Mouse (Mus musculus): ENCODE data around the gene Gm9507. TPM values are rescaled to one million over a fixed set of nuclear protein-coding genes. Genes with fewer than 3 reads are reported as not detected.
"Not testable (repeated sequence)": the region's sequence is repeated elsewhere in the genome, so short reads cannot be mapped to it uniquely, and the experiment has no call there.

Gene Gm9507
- total RNA-seq (2021), result not detected

- intact Hi-C loops (cut with DNase I), result no loop called here
- DNase-seq (ENCODE audit: extremely low spot score in 1 of 2, low spot score in 2 of 2), result no peak
These were observed at the start of gene Gm9507 for GRCm38 (mm10) chr10:77811743-77812142. Gene Gm9507 (minus strand): TSS chr10:77811843.

GRCm38 (mm10) chr10:77852559-77852958, 40.9 kb upstream of the Gm9507 start, which contains the start of gene Gm10318:
Gene Gm10318 (plus strand): TSS chr10:77852859.
- DNase-seq (ENCODE audit: extremely low spot score in 1 of 2, low spot score in 2 of 2), result no peak
- intact Hi-C loops (cut with DNase I), result no loop called here

- DNase-seq (ENCODE audit: extremely low spot score in 1 of 2, low spot score in 2 of 2), result no peak
- intact Hi-C loops (cut with DNase I), result no loop called here
These were observed 35.9 kb upstream of the Gm9507 start for GRCm38 (mm10) chr10:77847538-77847937.

GRCm38 (mm10) chr10:77846961-77847360, 35.3 kb upstream of the Gm9507 start:
- DNase-seq (ENCODE audit: extremely low spot score in 1 of 2, low spot score in 2 of 2), result no peak
- intact Hi-C loops (cut with DNase I), result no loop called here

- no peak for DNase-seq (ENCODE audit: extremely low spot score in 1 of 2, low spot score in 2 of 2)
- intact Hi-C loops (cut with DNase I), result no loop called here
These were observed 34.9 kb upstream of the Gm9507 start, which contains the start of gene Gm36176 for GRCm38 (mm10) chr10:77846503-77846902. Gene Gm36176 (plus strand): TSS chr10:77846803.

GRCm38 (mm10) chr10:77839006-77839405, 27.4 kb upstream of the Gm9507 start:
- intact Hi-C loops (cut with DNase I), result no loop called here

GRCm38 (mm10) chr10:77835647-77836046, 24.0 kb upstream of the Gm9507 start, which contains the start of gene Krtap10-10:
Gene Krtap10-10 (plus strand): TSS chr10:77835947.
- intact Hi-C loops (cut with DNase I), result no loop called here
- DNase-seq (ENCODE audit: extremely low spot score in 1 of 2, low spot score in 2 of 2), result no peak

More at GRCm38 (mm10) chr10:77839006-77839405, 27.4 kb upstream of the Gm9507 start:
- DNase-seq (ENCODE audit: extremely low spot score in 1 of 2, low spot score in 2 of 2), result no peak

- DNase-seq (ENCODE audit: extremely low spot score in 1 of 2, low spot score in 2 of 2), result no peak
- intact Hi-C loops (cut with DNase I), result no loop called here
These were observed 15.3 kb upstream of the Gm9507 start, which contains the start of gene Krtap10-4 for GRCm38 (mm10) chr10:77826951-77827350. Gene Krtap10-4 (minus strand): TSS chr10:77827095.

- DNase-seq (ENCODE audit: extremely low spot score in 1 of 2, low spot score in 2 of 2), result no peak
- intact Hi-C loops (cut with DNase I), result no loop called here
These were observed 7.6 kb upstream of the Gm9507 start for GRCm38 (mm10) chr10:77819203-77819602.

- DNase-seq (ENCODE audit: extremely low spot score in 1 of 2, low spot score in 2 of 2), result no peak
- intact Hi-C loops (cut with DNase I), result no loop called here
These were observed 6.9 kb upstream of the Gm9507 start for GRCm38 (mm10) chr10:77818523-77818922.

GRCm38 (mm10) chr10:77815514-77815913, 3.9 kb upstream of the Gm9507 start:
- intact Hi-C loops (cut with DNase I), result no loop called here
- DNase-seq (ENCODE audit: extremely low spot score in 1 of 2, low spot score in 2 of 2), result no peak

- intact Hi-C loops (cut with DNase I), result no loop called here
- DNase-seq (ENCODE audit: extremely low spot score in 1 of 2, low spot score in 2 of 2), result no peak
These were observed 2.7 kb upstream of the Gm9507 start, which contains the start of gene Gm2696 for GRCm38 (mm10) chr10:77814382-77814781. Gene Gm2696 (plus strand): TSS chr10:77814682.

- intact Hi-C loops (cut with DNase I), result no loop called here
- no peak for DNase-seq (ENCODE audit: extremely low spot score in 1 of 2, low spot score in 2 of 2)
These were observed 7.5 kb downstream of the Gm9507 start for GRCm38 (mm10) chr10:77804095-77804494.

GRCm38 (mm10) chr10:77798921-77799508, 12.6 kb downstream of the Gm9507 start, which contains the start of gene Gm19668:
Gene Gm19668 (minus strand): TSS chr10:77799133.
- intact Hi-C loops (cut with DNase I), result no loop called here
- DNase-seq (ENCODE audit: extremely low spot score in 1 of 2, low spot score in 2 of 2), result no peak

GRCm38 (mm10) chr10:77798164-77798920, 13.3 kb downstream of the Gm9507 start:
- DNase-seq (ENCODE audit: extremely low spot score in 1 of 2, low spot score in 2 of 2); intact Hi-C loops (cut with DNase I): not testable (repeated sequence)

- DNase-seq (ENCODE audit: extremely low spot score in 1 of 2, low spot score in 2 of 2), result no peak
These were observed 14.0 kb downstream of the Gm9507 start for GRCm38 (mm10) chr10:77797677-77798076.

GRCm38 (mm10) chr10:77794976-77795375, 16.7 kb downstream of the Gm9507 start, which contains the start of gene Gm9639:
Gene Gm9639 (minus strand): TSS chr10:77795076.
- DNase-seq (ENCODE audit: extremely low spot score in 1 of 2, low spot score in 2 of 2), result no peak

More at GRCm38 (mm10) chr10:77797677-77798076, 14.0 kb downstream of the Gm9507 start:
- intact Hi-C loops (cut with DNase I), result no loop called here

GRCm38 (mm10) chr10:77788621-77789020, 23.0 kb downstream of the Gm9507 start:
- intact Hi-C loops (cut with DNase I), result no loop called here
- DNase-seq (ENCODE audit: extremely low spot score in 1 of 2, low spot score in 2 of 2), result no peak

More at GRCm38 (mm10) chr10:77794976-77795375, 16.7 kb downstream of the Gm9507 start, which contains the start of gene Gm9639:
- intact Hi-C loops (cut with DNase I), result no loop called here

GRCm38 (mm10) chr10:77787876-77788275, 23.8 kb downstream of the Gm9507 start, which contains the start of gene Gm7137:
Gene Gm7137 (minus strand): TSS chr10:77788200.
- intact Hi-C loops (cut with DNase I); DNase-seq (ENCODE audit: extremely low spot score in 1 of 2, low spot score in 2 of 2): not testable (repeated sequence)
